Mouse (Mus musculus) 416B (cell line): Measurements from ENCODE around the gene Fn3k.

ENCODE experiments used
- DNase-seq: peaks from one replicate; pipeline ENCODE4 v3.0.0; 2011; ENCODE audit warnings: low read depth

The Fn3k gene

DNA sequence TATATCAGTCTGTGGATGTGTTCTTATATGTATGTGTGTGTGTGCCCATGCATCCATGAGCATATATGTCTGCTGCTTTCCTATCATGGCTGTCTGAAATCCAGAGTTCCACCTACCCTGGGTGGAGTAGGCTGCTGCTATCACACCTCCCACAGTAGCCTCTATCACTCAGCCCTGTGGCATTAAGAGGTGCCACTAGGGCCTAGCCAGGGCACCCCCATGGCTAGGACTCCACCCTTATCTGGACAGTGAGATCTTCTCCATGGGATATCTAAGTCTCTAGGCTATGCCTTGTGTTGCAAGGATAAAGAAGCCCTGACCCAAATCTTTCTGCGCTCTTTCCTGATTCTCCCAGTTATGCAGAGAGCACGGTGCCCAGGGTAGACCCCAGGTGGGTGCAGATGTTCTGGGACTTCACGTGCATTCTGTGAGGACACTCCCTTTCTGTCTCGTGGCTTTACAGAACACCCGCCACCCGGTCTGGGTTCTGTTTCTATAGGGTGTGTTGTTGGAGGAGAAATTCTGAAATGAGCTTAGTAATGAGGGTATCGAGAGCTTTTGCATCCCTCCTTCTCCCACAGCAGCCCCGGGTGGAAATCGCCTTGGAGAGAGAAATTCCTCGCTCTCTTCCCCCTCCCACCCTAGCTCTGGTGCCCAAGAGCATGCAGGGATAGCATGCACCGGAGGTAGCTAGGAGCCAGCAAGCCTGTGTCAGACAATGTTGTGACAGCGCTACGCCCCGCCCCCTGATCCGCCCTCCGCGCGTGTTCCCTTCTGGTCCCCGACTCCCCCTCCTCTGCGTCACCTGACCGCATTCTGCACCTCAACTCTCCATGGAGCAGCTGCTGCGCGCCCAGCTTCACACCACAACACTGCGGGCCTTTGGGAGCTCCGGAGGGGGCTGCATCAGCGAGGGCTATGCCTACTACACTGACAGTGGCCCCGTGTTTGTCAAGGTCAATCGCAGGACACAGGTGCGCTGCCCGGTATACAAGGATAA, at the start of gene Fn3k:
Gene Fn3k, plus strand, starts transcription at position 758 of the 1,000 bp plus-strand sequence.
- peak; percentile 84 for DNase-seq

- DNase-seq = no peak
These were observed 46.8 kb upstream of the Fn3k start, which contains the start of gene Rab40b for GRCm38 (mm10) chr11:121387750-121388553. TSS of gene Rab40b (minus strand) at chr11:121388251.

- no peak for DNase-seq
These were observed 46.2 kb upstream of the Fn3k start for GRCm38 (mm10) chr11:121388554-121388945.

GRCm38 (mm10) chr11:121390793-121391192, 43.9 kb upstream of the Fn3k start:
- peak; percentile 57 for DNase-seq

GRCm38 (mm10) chr11:121392405-121392804, 42.3 kb upstream of the Fn3k start:
- DNase-seq = no peak

- DNase-seq = peak; percentile 21
These were observed 27.2 kb upstream of the Fn3k start for GRCm38 (mm10) chr11:121407366-121408155.

- DNase-seq = no peak
These were observed 20.0 kb upstream of the Fn3k start for GRCm38 (mm10) chr11:121414762-121415161.

- DNase-seq = no peak
These were observed 19.4 kb upstream of the Fn3k start for GRCm38 (mm10) chr11:121415351-121415750.

DNA sequence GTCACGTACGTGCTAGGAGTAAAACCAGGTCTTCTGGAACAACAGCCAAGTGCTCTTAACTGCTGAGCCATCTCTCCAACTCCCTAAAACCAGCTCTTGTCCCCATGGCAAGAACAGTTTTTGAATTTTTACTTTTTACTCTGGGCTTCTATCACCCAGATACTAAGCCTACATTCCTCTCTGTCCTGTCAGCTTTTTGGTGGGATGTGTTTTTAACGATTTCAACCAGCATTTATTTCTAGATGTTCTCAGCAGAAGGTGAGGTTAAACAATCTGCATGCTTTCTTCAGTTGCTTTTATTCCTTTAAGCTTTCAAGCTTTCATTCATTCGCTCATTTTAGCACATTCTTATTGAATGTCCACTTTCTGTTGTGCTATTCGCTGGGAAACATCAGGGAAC, 16.7 kb upstream of the Fn3k start:
- DNase-seq = no peak

DNA sequence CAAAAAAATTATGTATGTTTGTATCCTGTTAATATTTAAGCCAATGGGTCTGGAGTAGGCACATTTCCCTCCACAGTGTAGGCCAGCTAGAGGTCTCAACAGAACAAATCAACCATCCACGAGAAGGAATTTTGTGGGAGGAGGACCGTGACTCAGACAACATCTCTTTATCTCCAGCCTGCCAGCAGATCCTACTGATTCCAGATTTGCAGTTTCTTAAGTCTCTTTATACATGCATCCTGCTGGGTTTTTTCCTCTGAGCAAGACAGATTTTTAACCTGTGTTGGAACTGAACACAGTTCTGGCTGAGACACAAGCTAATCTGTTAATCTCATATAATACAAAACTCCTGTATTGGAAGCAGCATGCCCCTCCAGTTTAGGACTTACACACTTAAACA, 15.8 kb upstream of the Fn3k start:
- DNase-seq = no peak

GRCm38 (mm10) chr11:121420379-121420778, 14.3 kb upstream of the Fn3k start:
- peak; percentile 20 for DNase-seq

- peak; percentile 98 for DNase-seq
These were observed 13.7 kb upstream of the Fn3k start, which contains the start of gene Fn3krp for GRCm38 (mm10) chr11:121420830-121421552. TSS of gene Fn3krp (plus strand) at chr11:121421401.

GRCm38 (mm10) chr11:121421553-121422173, 13.1 kb upstream of the Fn3k start:
- DNase-seq = peak; percentile 49

- no peak for DNase-seq
These were observed 1.3 kb upstream of the Fn3k start for GRCm38 (mm10) chr11:121433397-121433796.

GRCm38 (mm10) chr11:121437236-121437635, 2.5 kb downstream of the Fn3k start:
- no peak for DNase-seq

GRCm38 (mm10) chr11:121439686-121440292, 5.1 kb downstream of the Fn3k start:
- peak; percentile 9 for DNase-seq

GRCm38 (mm10) chr11:121441653-121442052, 6.9 kb downstream of the Fn3k start:
- DNase-seq = no peak

DNA sequence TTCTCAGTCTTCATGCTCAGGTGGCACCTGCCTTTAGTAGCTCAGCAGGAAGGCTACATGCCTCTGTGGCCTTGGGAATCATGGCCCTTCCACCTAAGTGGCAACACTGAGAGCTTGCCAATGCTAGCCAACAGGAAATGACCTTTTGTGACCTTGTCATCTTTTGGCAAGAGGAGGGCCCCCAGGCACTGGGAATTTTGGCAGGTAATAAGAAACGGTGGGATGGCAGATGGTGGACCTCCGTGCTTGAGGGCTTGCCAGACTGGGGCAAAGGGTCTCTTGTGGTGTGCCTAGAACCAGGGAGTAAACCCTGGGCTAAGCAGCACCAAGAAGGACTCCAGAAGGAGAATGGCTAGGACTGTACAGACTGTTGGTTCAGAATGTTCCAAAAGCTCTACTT, 7.4 kb downstream of the Fn3k start:
- no peak for DNase-seq

DNA sequence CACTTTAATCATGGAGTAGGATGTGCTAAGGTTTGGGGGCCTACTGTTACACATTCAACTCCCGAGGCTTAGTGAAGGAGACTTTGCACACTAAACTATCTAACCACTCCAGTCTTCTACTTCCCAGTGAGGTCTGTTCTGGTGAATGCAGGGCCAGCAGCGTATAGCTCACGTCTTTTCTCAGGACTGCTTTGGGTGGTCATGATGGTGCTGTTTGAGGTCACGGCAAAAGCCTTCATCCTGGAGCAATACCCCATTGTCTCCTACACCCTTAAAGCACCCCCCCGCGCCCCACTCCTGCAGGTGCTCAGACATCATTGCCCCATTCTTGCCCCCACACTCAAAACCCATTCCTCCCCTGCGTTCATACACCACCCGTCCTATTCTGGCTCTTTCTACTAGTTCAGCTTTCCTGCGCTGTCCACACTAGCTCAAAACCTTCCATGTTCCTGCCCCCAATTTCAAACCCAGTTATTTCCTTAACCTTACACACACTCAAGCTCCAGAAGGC, 16.6 kb downstream of the Fn3k start:
- no peak for DNase-seq
